8 mouse cellular contexts compared by ENCODE assay signal in the genomic region with DNA sequence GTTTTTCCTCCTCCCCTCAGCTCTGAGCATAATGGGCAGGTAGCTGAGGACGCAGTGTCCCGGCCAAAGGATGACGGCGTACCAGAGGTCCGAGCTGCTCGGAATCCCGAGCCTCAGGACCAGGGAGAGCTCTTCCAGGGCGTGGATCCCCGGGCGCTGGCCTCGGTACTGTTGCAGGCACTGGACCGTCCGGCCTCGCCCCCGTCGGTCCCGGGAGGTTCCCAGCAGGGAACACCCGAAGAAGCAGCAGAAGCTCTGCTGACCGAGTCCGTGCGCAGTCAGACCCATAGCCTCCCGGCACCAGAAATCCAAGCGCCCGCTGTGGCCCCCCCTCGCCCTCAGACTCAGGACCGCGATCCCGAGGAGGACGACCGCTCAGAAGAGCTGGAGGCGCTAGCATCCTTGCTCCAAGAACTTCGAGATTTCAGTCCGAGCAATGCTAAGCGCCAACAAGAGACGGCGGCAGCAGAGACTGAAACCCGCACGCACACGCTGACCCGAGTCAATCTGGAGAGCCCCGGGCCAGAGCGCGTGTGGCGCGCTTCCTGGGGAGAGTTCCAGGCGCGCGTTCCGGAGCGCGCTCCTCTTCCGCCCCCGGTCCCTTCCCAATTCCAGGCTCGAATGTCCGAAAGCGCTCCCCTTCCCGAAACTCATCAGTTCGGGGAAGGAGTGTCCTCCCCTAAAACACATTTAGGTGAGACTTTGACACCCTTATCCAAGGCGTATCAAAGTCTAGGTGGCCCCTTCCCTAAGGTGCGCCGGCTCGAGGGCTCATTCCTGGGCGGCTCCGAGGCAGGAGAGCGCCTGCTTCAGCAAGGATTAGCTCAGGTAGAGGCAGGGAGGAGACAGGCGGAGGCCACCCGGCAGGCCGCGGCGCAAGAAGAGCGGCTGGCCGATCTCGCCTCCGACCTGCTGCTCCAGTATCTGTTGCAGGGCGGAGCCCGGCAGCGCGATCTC. TPM values are rescaled to one million over a fixed set of nuclear protein-coding genes. Genes with fewer than 3 reads are reported as not detected.
DNase-seq lines count a peak whose midpoint lies in the region; ATAC-seq and TF ChIP-seq lines count a peak whose summit lies in the region.

No protein-coding gene starts in this region.

- peak overlapping the region; percentile 100 for H3K4me2 ChIP-seq in lung, embryonic 14.5 days
- H3K4me2 ChIP-seq in hindbrain, embryonic 12.5 days (replicated peaks): peak overlapping the region; percentile 100
- peak overlapping the region; percentile 87 for H3K4me2 ChIP-seq in liver, embryonic 13.5 days

- no peak for TF ChIP-seq CTCF in lung, embryonic 14.5 days (IDR thresholded peaks at IDR 0.05; ENCODE audit: low read depth)
- TF ChIP-seq CTCF in lung, adult 2 months (IDR thresholded peaks at IDR 0.05; ENCODE audit: insufficient read depth, low read length): no peak
- no peak for TF ChIP-seq CTCF in small intestine, adult 2 months (IDR thresholded peaks at IDR 0.05; ENCODE audit: extremely low read depth, insufficient read length, insufficient replicate concordance, low read depth, low read length)

- under 1% methylated on average over 78 of the region's 78 CpGs for WGBS in lung, embryonic 14.5 days
- 2% methylated on average over 78 of the region's 78 CpGs for WGBS in lung, adult 2 months
- WGBS in hindbrain, embryonic 12.5 days: under 1% methylated on average over 78 of the region's 78 CpGs
- 2% methylated on average over 78 of the region's 78 CpGs for WGBS in liver, embryonic 13.5 days (ENCODE audit: insufficient replicate concordance)
- 1% methylated on average over 78 of the region's 78 CpGs for WGBS in small intestine, adult 2 months

- no peak for TF ChIP-seq POLR2A in lung, adult 2 months (IDR thresholded peaks at IDR 0.05; ENCODE audit: borderline replicate concordance, extremely low read depth, low read depth, low read length)
- no peak for TF ChIP-seq POLR2A in small intestine, adult 2 months (IDR thresholded peaks at IDR 0.05; ENCODE audit: low read depth, low read length)

- H3K9ac ChIP-seq in lung, embryonic 14.5 days: no peak overlapping the region
- H3K9ac ChIP-seq in hindbrain, embryonic 12.5 days: peak overlapping the region; percentile 55
- 0 out of 2 replicates have a peak overlapping the region, but pooled peaks have one; percentile 6 for H3K9ac ChIP-seq in liver, embryonic 13.5 days

- peak; percentile 67 for DNase-seq in lung, embryonic 14.5 days
- DNase-seq in lung, adult 2 months: no peak
- DNase-seq in ZHBTc4 (ENCODE audit: low read depth, low spot score): peak; percentile 57
- DNase-seq in embryo, embryonic 10.5 days (ENCODE audit: low spot score): peak; percentile 35
- DNase-seq in liver, embryonic 13.5 days: no peak
- DNase-seq in c-Kit-positive CD71-positive TER-119-positive erythroid progenitor cells, embryonic 14.5 days (ENCODE audit: low spot score): no peak

- H3K4me1 ChIP-seq in lung, embryonic 14.5 days (ENCODE audit: insufficient read depth): peaks cover 11% of the 10 kb centered on the region; the same call in 1 of the 2 replicates
- peaks cover 13% of the 10 kb centered on the region for H3K4me1 ChIP-seq in lung, adult 2 months (ENCODE audit: control insufficient read depth, insufficient read depth, low read length)
- peaks cover 34% of the 10 kb centered on the region for H3K4me1 ChIP-seq in hindbrain, embryonic 12.5 days
- H3K4me1 ChIP-seq in liver, embryonic 13.5 days (replicated peaks): peaks cover 50% of the 10 kb centered on the region
- H3K4me1 ChIP-seq in small intestine, adult 2 months (ENCODE audit: control insufficient read depth, insufficient read depth, insufficient read length, low read length): peaks cover 29% of the 10 kb centered on the region

- H3K27ac ChIP-seq in lung, embryonic 14.5 days (ENCODE audit: low read depth): no peak overlapping the region
- H3K27ac ChIP-seq in hindbrain, embryonic 12.5 days: no peak overlapping the region
- H3K27ac ChIP-seq in liver, embryonic 13.5 days: no peak overlapping the region
- H3K27ac ChIP-seq in small intestine, adult 2 months (ENCODE audit: insufficient read depth, low read depth, low read length): no peak overlapping the region

- peak overlapping the region; percentile 44 for H3K4me3 ChIP-seq in lung, embryonic 14.5 days (ENCODE audit: low read depth, low read length)
- no peak overlapping the region for H3K4me3 ChIP-seq in lung, adult 2 months (replicated peaks; ENCODE audit: extremely low read depth, low read depth, low read length)
- peak overlapping the region; percentile 50 for H3K4me3 ChIP-seq in hindbrain, embryonic 12.5 days
- peak overlapping the region; percentile 59 for H3K4me3 ChIP-seq in liver, embryonic 13.5 days (replicated peaks)
- H3K4me3 ChIP-seq in small intestine, adult 2 months (ENCODE audit: low read depth, low read length): peak overlapping the region; percentile 62

- ATAC-seq in lung, embryonic 14.5 days (ENCODE audit: insufficient read depth): no peak
- no peak for ATAC-seq in hindbrain, embryonic 12.5 days (ENCODE audit: low FRiP score)
- no peak for ATAC-seq in liver, embryonic 13.5 days (ENCODE audit: low read depth)

- peaks cover 15% of the 10 kb centered on the region; the same call in 1 of the 2 replicates for H3K36me3 ChIP-seq in lung, embryonic 14.5 days (ENCODE audit: insufficient read depth)
- H3K36me3 ChIP-seq in hindbrain, embryonic 12.5 days: peaks cover 11% of the 10 kb centered on the region
- peaks cover 10% of the 10 kb centered on the region for H3K36me3 ChIP-seq in liver, embryonic 13.5 days
- peaks cover 6% of the 10 kb centered on the region; the same call in 1 of the 2 replicates for H3K36me3 ChIP-seq in small intestine, adult 2 months (ENCODE audit: control insufficient read depth, insufficient read depth, low read length)

- H3K9me3 ChIP-seq in lung, embryonic 14.5 days (ENCODE audit: low read depth, low read length): no peaks in the 10 kb centered on the region
- no peaks in the 10 kb centered on the region for H3K9me3 ChIP-seq in hindbrain, embryonic 12.5 days (replicated peaks)
- no peaks in the 10 kb centered on the region for H3K9me3 ChIP-seq in liver, embryonic 13.5 days (replicated peaks)

- peaks cover 56% of the 10 kb centered on the region for H3K27me3 ChIP-seq in lung, embryonic 14.5 days (ENCODE audit: insufficient read depth, low read length)
- peaks cover 75% of the 10 kb centered on the region for H3K27me3 ChIP-seq in hindbrain, embryonic 12.5 days
- peaks cover 69% of the 10 kb centered on the region for H3K27me3 ChIP-seq in liver, embryonic 13.5 days
- H3K27me3 ChIP-seq in small intestine, adult 2 months (ENCODE audit: control insufficient read depth, insufficient read depth, low read length): peaks cover 41% of the 10 kb centered on the region

RNA-seq across cellular contexts. Expression of gene Vgf, which starts 5.2 kb away (rescaled TPM):
- 0.12 and 0.13 TPM in 2 replicates for polyA plus RNA-seq in lung, embryonic 14.5 days (2014; fragmentation: Nextera tagmentation; extraction: Ambion mirVana)
- polyA plus RNA-seq in lung, adult 2 months (2012; rRNA removed): 0.03 TPM in 1 of 2 replicates, not detected in the other
- polyA plus RNA-seq in hindbrain, embryonic 12.5 days (2016; fragmentation: Nextera tagmentation; extraction: Ambion mirVana): 1.4 and 2.1 TPM in 2 replicates
- not detected in 2 replicates for polyA plus RNA-seq in liver, embryonic 13.5 days (2015; fragmentation: Nextera tagmentation; extraction: Ambion mirVana)
- 0.48 and 0.99 TPM in 2 replicates for polyA plus RNA-seq in small intestine, adult 2 months (2012; rRNA removed)

RNA-seq across cellular contexts. Expression of gene Ap1s1, which starts 14.6 kb away (rescaled TPM):
- 179 and 191 TPM in 2 replicates for polyA plus RNA-seq in lung, embryonic 14.5 days (2014; fragmentation: Nextera tagmentation; extraction: Ambion mirVana)
- polyA plus RNA-seq in lung, adult 2 months (2012; rRNA removed): 29.0 and 32.0 TPM in 2 replicates
- 183 and 186 TPM in 2 replicates for polyA plus RNA-seq in hindbrain, embryonic 12.5 days (2016; fragmentation: Nextera tagmentation; extraction: Ambion mirVana)
- polyA plus RNA-seq in liver, embryonic 13.5 days (2015; fragmentation: Nextera tagmentation; extraction: Ambion mirVana): 109 and 114 TPM in 2 replicates
- 27.3 and 52.7 TPM in 2 replicates for polyA plus RNA-seq in small intestine, adult 2 months (2012; rRNA removed)

RNA-seq across cellular contexts. Expression of gene Serpine1, which starts 40.7 kb away (rescaled TPM):
- 0.47 and 0.86 TPM in 2 replicates for polyA plus RNA-seq in lung, embryonic 14.5 days (2014; fragmentation: Nextera tagmentation; extraction: Ambion mirVana)
- 19.8 and 22.0 TPM in 2 replicates for polyA plus RNA-seq in lung, adult 2 months (2012; rRNA removed)
- 0.10 TPM in 1 of 2 replicates, not detected in the other for polyA plus RNA-seq in hindbrain, embryonic 12.5 days (2016; fragmentation: Nextera tagmentation; extraction: Ambion mirVana)
- 0.05 TPM in 1 of 2 replicates, not detected in the other for polyA plus RNA-seq in liver, embryonic 13.5 days (2015; fragmentation: Nextera tagmentation; extraction: Ambion mirVana)
- polyA plus RNA-seq in small intestine, adult 2 months (2012; rRNA removed): 0.99 and 1.2 TPM in 2 replicates

RNA-seq across cellular contexts. Expression of gene Znhit1, which starts 43.5 kb away (rescaled TPM):
- 88.9 and 97.4 TPM in 2 replicates for polyA plus RNA-seq in lung, embryonic 14.5 days (2014; fragmentation: Nextera tagmentation; extraction: Ambion mirVana)
- 70.3 and 82.0 TPM in 2 replicates for polyA plus RNA-seq in lung, adult 2 months (2012; rRNA removed)
- 101 and 103 TPM in 2 replicates for polyA plus RNA-seq in hindbrain, embryonic 12.5 days (2016; fragmentation: Nextera tagmentation; extraction: Ambion mirVana)
- 57.8 and 61.7 TPM in 2 replicates for polyA plus RNA-seq in liver, embryonic 13.5 days (2015; fragmentation: Nextera tagmentation; extraction: Ambion mirVana)
- 47.6 and 92.2 TPM in 2 replicates for polyA plus RNA-seq in small intestine, adult 2 months (2012; rRNA removed)

RNA-seq across cellular contexts. Expression of gene Plod3, which starts 44.5 kb away (rescaled TPM):
- polyA plus RNA-seq in lung, embryonic 14.5 days (2014; fragmentation: Nextera tagmentation; extraction: Ambion mirVana): 43.5 and 43.7 TPM in 2 replicates
- polyA plus RNA-seq in lung, adult 2 months (2012; rRNA removed): 84.8 and 85.6 TPM in 2 replicates
- 43.3 and 44.7 TPM in 2 replicates for polyA plus RNA-seq in hindbrain, embryonic 12.5 days (2016; fragmentation: Nextera tagmentation; extraction: Ambion mirVana)
- polyA plus RNA-seq in liver, embryonic 13.5 days (2015; fragmentation: Nextera tagmentation; extraction: Ambion mirVana): 12.8 and 13.7 TPM in 2 replicates
- polyA plus RNA-seq in small intestine, adult 2 months (2012; rRNA removed): 17.1 and 21.6 TPM in 2 replicates

Comparison
In these comparisons a context has a peak if more than half of its experiments do, and no peak if none do; other contexts are left out.
1. DNase-seq: peak in lung, embryonic 14.5 days (single experiment), ZHBTc4 (single experiment) and embryo, embryonic 10.5 days (single experiment); none in lung, adult 2 months (single experiment), liver, embryonic 13.5 days (single experiment) and c-Kit-positive CD71-positive TER-119-positive erythroid progenitor cells, embryonic 14.5 days (single experiment).
2. Peak in every context shown above with its lines, with median percentiles within 50 percentile points of each other: H3K4me2 ChIP-seq.